Mouse (Mus musculus) lung, embryonic 14.5 days (tissue): ENCODE data around the gene Slc26a6. TPM values are rescaled to one million over a fixed set of nuclear protein-coding genes. Genes with fewer than 3 reads are reported as not detected.
A peak's percentile ranks its signal among the peaks of the same experiment; 100 is the strongest.

ENCODE experiments used
- ATAC-seq: fragments of 200-750 bp; cut with Nextera tagmentation; 2 replicates; pipeline ENCODE4 v1.8.0; 2017; ENCODE audit warnings: mild to moderate bottlenecking, moderate TSS enrichment, moderate library complexity; ENCODE audit not compliant: insufficient read depth
- DNase-seq: peaks from one replicate; pipeline ENCODE4 v3.0.0-alpha.2; 2015
- H3K27ac ChIP-seq: fragments of 300-500 bp; sonication (generic); 2 replicates; pipeline ENCODE4 v1.5.1; 2014; ENCODE audit warnings: low read depth, mild to moderate bottlenecking, moderate library complexity
- H3K27me3 ChIP-seq: fragments of 300-500 bp; sonication (generic); 2 replicates; pipeline ENCODE4 v1.6.1; 2014; ENCODE audit warnings: low read length, control low read depth; ENCODE audit not compliant: insufficient read depth
- H3K36me3 ChIP-seq: fragments of 300-500 bp; sonication (generic); 2 replicates; pipeline ENCODE4 v1.6.1; 2014; ENCODE audit warnings: control low read depth; ENCODE audit not compliant: insufficient read depth
- H3K4me1 ChIP-seq: fragments of 300-500 bp; sonication (generic); 2 replicates; pipeline ENCODE4 v1.6.1; 2014; ENCODE audit warnings: antibody characterized with exemption, control low read depth; ENCODE audit not compliant: insufficient read depth
- H3K4me2 ChIP-seq: fragments of 300-500 bp; sonication (generic); 2 replicates; pipeline ENCODE4 v1.6.1; 2014; ENCODE audit warnings: mild to moderate bottlenecking
- H3K4me3 ChIP-seq: fragments of 300-500 bp; sonication (generic); 2 replicates; pipeline ENCODE4 v1.5.1; 2014; ENCODE audit warnings: low read depth, low read length
- H3K9ac ChIP-seq: fragments of 300-500 bp; sonication (generic); 2 replicates; pipeline ENCODE4 v1.6.1; 2014
- H3K9me3 ChIP-seq: fragments of 300-500 bp; sonication (generic); 2 replicates; pipeline ENCODE4 v1.6.1; 2016; ENCODE audit warnings: low read depth, low read length, control low read depth
- CTCF ChIP-seq: IDR thresholded peaks from 2 replicates; pipeline ENCODE4 v1.5.1; 2016; ENCODE audit warnings: antibody characterized with exemption, low read depth
- WGBS: fragments of 180-500 bp; shearing (Covaris S2); extraction: QIAGEN DNeasy Blood & Tissue Kit; methylation state at CpG from one replicate; pipeline ENCODE4 v1.1.7; 2014; 5-methylcytosine and 5-hydroxymethylcytosine counted together
- microRNA-seq: library from miRNA; unstranded; fragments of <30 nt; microRNA quantifications from one replicate; pipeline ENCODE4, GENCODE M21; 2016; ENCODE audit warnings: borderline number of aligned reads
- polyA plus RNA-seq: library from polyadenylated mRNA; unstranded; fragments of >200 nt; fragmentation: Nextera tagmentation; extraction: Ambion mirVana; gene quantifications from 2 replicates; pipeline ENCODE4 v1.2.1, GENCODE M21; 2014

Slc26a6 gene
- polyA plus RNA-seq, 1 experiment from 2014 or later: 10.7 TPM

- Histone ChIP-seq H3K4me1 (no peaks in the 10 kb centered on the region), H3K27ac (no peak within 1 kb of the TSS), H3K9me3 (no peaks in the 10 kb centered on the region), H3K4me2 (peak within 1 kb of the TSS; percentile 53), H3K36me3 (peaks cover 26% of the 10 kb centered on the region), H3K4me3 (peak within 1 kb of the TSS; percentile 18), H3K9ac (peak within 1 kb of the TSS; percentile 23), H3K27me3 (peaks cover 11% of the 10 kb centered on the region; the same call in 1 of the 2 replicates)
- ATAC-seq (no peak; the same call in 1 of the 2 replicates), DNase-seq (no peak)
- WGBS: 9% methylated on average over 15 of the region's 15 CpGs
- no peak for TF ChIP-seq CTCF
Observed at GRCm38 (mm10) chr9:108953081-108953636, 100.1 kb downstream of the Slc26a6 start, which contains the start of gene Col7a1. TSS of gene Col7a1 (plus strand) at chr9:108953586.

- Histone ChIP-seq H3K4me2 (no peak overlapping the region), H3K4me1 (no peaks in the 10 kb centered on the region), H3K9ac (no peak overlapping the region), H3K27me3 (peaks cover 11% of the 10 kb centered on the region; the same call in 1 of the 2 replicates), H3K36me3 (peaks cover 6% of the 10 kb centered on the region; the same call in 1 of the 2 replicates), H3K27ac (no peak overlapping the region), H3K9me3 (no peaks in the 10 kb centered on the region), H3K4me3 (no peak overlapping the region)
- 82% methylated on average over 11 of the region's 11 CpGs for WGBS
- no peak for DNase-seq
- no peak for TF ChIP-seq CTCF
- ATAC-seq: no peak
Observed at GRCm38 (mm10) chr9:108955241-108955640, 102.2 kb downstream of the Slc26a6 start.

GRCm38 (mm10) chr9:108955846-108956245 is 102.8 kb downstream of the Slc26a6 start:
- no peak overlapping the region for H3K4me3 ChIP-seq
- WGBS: 90% methylated on average over 11 of the region's 11 CpGs
- H3K27ac ChIP-seq: no peak overlapping the region
- 0 out of 2 replicates have a peak, but pooled peaks cover under 1% of the 10 kb centered on the region for H3K36me3 ChIP-seq
- no peak overlapping the region for H3K9ac ChIP-seq
- H3K27me3 ChIP-seq: peaks cover 11% of the 10 kb centered on the region; the same call in 1 of the 2 replicates
- H3K4me2 ChIP-seq: no peak overlapping the region
- ATAC-seq (no peak), DNase-seq (no peak)
- H3K9me3 ChIP-seq: no peaks in the 10 kb centered on the region
- TF ChIP-seq CTCF: no peak
- no peaks in the 10 kb centered on the region for H3K4me1 ChIP-seq

Small RNA genes within 50 kb of the gene (microRNA-seq; reads per million reads assigned to microRNA genes)
- not detected for gene Gm23156

Other genes with a start within 250 kb of the Slc26a6 start
- gene Arih2, start 203.9 kb upstream of the Slc26a6 start, polyA plus RNA-seq: 41.6 and 44.9 TPM in 2 replicates
- 27.6 and 29.6 TPM in 2 replicates for gene Slc25a20, start 191.2 kb upstream of the Slc26a6 start, polyA plus RNA-seq
- gene Prkar2a, start 164.0 kb upstream of the Slc26a6 start, polyA plus RNA-seq: 35.0 and 38.1 TPM in 2 replicates
- gene Ip6k2, start 69.5 kb upstream of the Slc26a6 start, polyA plus RNA-seq: 88.1 and 90.4 TPM in 2 replicates
- 11.3 and 14.4 TPM in 2 replicates for gene Nckipsd, start 44.9 kb upstream of the Slc26a6 start, polyA plus RNA-seq
- gene Celsr3, start 27.0 kb upstream of the Slc26a6 start, polyA plus RNA-seq: 0.14 and 0.17 TPM in 2 replicates
- not detected in 2 replicates for gene Tmem89, start 61.3 kb downstream of the Slc26a6 start, polyA plus RNA-seq
- gene Uqcrc1, start 83.3 kb downstream of the Slc26a6 start, polyA plus RNA-seq: 446 and 454 TPM in 2 replicates
- gene Col7a1, start 100.3 kb downstream of the Slc26a6 start, polyA plus RNA-seq: 1.7 and 2.1 TPM in 2 replicates
- gene Ucn2, start 132.7 kb downstream of the Slc26a6 start, polyA plus RNA-seq: not detected in 2 replicates
- 7.6 and 9.7 TPM in 2 replicates for gene Pfkfb4, start 138.5 kb downstream of the Slc26a6 start, polyA plus RNA-seq
- 56.6 and 61.0 TPM in 2 replicates for gene Shisa5, start 185.3 kb downstream of the Slc26a6 start, polyA plus RNA-seq
- 10.6 and 11.6 TPM in 2 replicates for gene Trex1, start 206.5 kb downstream of the Slc26a6 start, polyA plus RNA-seq
- 24.5 and 27.6 TPM in 2 replicates for gene Atrip, start 220.8 kb downstream of the Slc26a6 start, polyA plus RNA-seq
- 9.3 and 10.6 TPM in 2 replicates for gene Ccdc51, start 229.2 kb downstream of the Slc26a6 start, polyA plus RNA-seq
- gene Tma7, start 229.3 kb downstream of the Slc26a6 start, polyA plus RNA-seq: 599 and 638 TPM in 2 replicates
- gene Plxnb1, start 242.1 kb downstream of the Slc26a6 start, polyA plus RNA-seq: 16.1 and 18.4 TPM in 2 replicates